Mouse (Mus musculus) stomach, postnatal 0 days (tissue): Measurements from ENCODE around the gene Prdm16. TPM values are rescaled to one million over a fixed set of nuclear protein-coding genes. Genes with fewer than 3 reads are reported as not detected.
A peak's percentile ranks its signal among the peaks of the same experiment; 100 is the strongest.

Experiments used
- ATAC-seq: fragments of 200-750 bp; cut with Nextera tagmentation; 2 replicates; pipeline ENCODE4 v1.8.0; 2017; ENCODE audit not compliant: low FRiP score, low TSS enrichment
- DNase-seq: peaks from one replicate; pipeline ENCODE4 v3.0.0-alpha.2; 2016; ENCODE audit warnings: low spot score
- H3K27ac ChIP-seq: fragments of 300-500 bp; sonication (generic); replicated peaks from 2 replicates; pipeline ENCODE4 v1.5.1; 2014; ENCODE audit warnings: mild to moderate bottlenecking, control low read depth
- H3K27me3 ChIP-seq: fragments of 300-500 bp; sonication (generic); 2 replicates; pipeline ENCODE4 v1.6.1; 2014; ENCODE audit warnings: low read length; ENCODE audit not compliant: control insufficient read depth, insufficient read depth
- H3K36me3 ChIP-seq: fragments of 300-500 bp; sonication (generic); 2 replicates; pipeline ENCODE4 v1.6.1; 2014; ENCODE audit warnings: low read length, mixed read lengths; ENCODE audit not compliant: control insufficient read depth, insufficient read depth
- H3K4me1 ChIP-seq: fragments of 300-500 bp; sonication (generic); replicated peaks from 2 replicates; pipeline ENCODE4 v1.6.1; 2014; ENCODE audit warnings: antibody characterized with exemption; ENCODE audit not compliant: control insufficient read depth, insufficient read depth
- H3K4me2 ChIP-seq: fragments of 300-500 bp; sonication (generic); replicated peaks from 2 replicates; pipeline ENCODE4 v1.6.1; 2014; ENCODE audit warnings: low read depth, mild to moderate bottlenecking, control low read depth, moderate library complexity
- H3K4me3 ChIP-seq: fragments of 300-500 bp; sonication (generic); 2 replicates; pipeline ENCODE4 v1.5.1; 2014; ENCODE audit warnings: low read depth, low read length, control low read depth
- H3K9ac ChIP-seq: fragments of 300-500 bp; sonication (generic); 2 replicates; pipeline ENCODE4 v1.6.1; 2014; ENCODE audit warnings: mild to moderate bottlenecking, low read length, control low read depth, mixed read lengths
- H3K9me3 ChIP-seq: fragments of 300-500 bp; sonication (generic); 2 replicates; pipeline ENCODE4 v1.6.1; 2016; ENCODE audit warnings: low read length; ENCODE audit not compliant: control insufficient read depth
- CTCF ChIP-seq: IDR thresholded peaks from 2 replicates; pipeline ENCODE4 v1.5.1; 2016; ENCODE audit warnings: antibody characterized with exemption, low read depth, mild to moderate bottlenecking, moderate library complexity
- EP300 ChIP-seq: optimal IDR thresholded peaks from 2 replicates; pipeline ENCODE3; 2016; ENCODE audit warnings: antibody characterized with exemption
- WGBS: fragments of 180-500 bp; shearing (Covaris S2); extraction: QIAGEN DNeasy Blood & Tissue Kit; methylation state at CpG from one replicate; pipeline ENCODE4 v1.1.7; 2014; 5-methylcytosine and 5-hydroxymethylcytosine counted together
- polyA plus RNA-seq: library from polyadenylated mRNA; unstranded; fragments of >200 nt; fragmentation: Nextera tagmentation; extraction: Ambion mirVana; gene quantifications from 2 replicates; pipeline ENCODE4 v1.2.1, GENCODE M21; 2015

Prdm16 gene
- polyA plus RNA-seq, 1 experiment from 2014 or later, result 15.6 TPM

DNA sequence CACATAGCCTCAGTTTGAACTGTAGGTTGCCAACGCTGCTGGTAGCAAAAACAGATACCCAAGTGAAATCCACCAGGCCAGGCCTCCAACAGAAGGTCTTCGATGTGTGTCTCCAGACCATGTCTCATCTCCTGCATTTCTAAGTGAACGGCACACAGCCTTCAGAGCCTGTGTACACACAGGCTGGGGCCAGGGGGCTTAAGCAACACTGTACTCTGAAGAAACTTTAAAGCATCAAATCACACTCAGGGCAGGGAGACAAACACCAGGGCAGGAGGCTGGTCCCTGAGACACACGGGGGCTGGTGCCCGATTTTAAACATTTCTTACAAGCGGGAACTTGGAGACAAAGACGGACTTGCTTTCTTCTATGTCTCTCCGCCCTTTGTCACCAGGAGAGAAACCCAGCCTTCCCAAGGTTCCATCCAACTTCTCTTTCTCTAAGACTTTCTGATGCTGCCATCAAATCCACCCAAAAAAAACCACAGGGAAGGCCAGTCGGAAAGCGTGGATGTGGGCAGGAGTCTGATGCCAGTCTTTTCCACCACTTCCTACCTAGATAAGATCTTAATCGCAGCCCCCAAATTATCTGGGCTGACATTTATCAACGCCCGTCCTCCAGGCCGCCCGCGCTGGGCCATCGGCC lies 42.4 kb downstream of the Prdm16 start:
- no peak overlapping the region for H3K4me2 ChIP-seq
- H3K27ac ChIP-seq, result no peak overlapping the region; the same call in 1 of the 2 replicates
- no peaks in the 10 kb centered on the region for H3K27me3 ChIP-seq
- no peak for DNase-seq
- no peaks in the 10 kb centered on the region for H3K36me3 ChIP-seq
- no peak overlapping the region for H3K4me3 ChIP-seq
- 38% methylated on average over 17 of the region's 17 CpGs for WGBS
- TF ChIP-seq EP300 (no peak), CTCF (no peak)
- H3K9ac ChIP-seq, result no peak overlapping the region
- peaks cover 2% of the 10 kb centered on the region; the same call in 1 of the 2 replicates for H3K4me1 ChIP-seq
- no peaks in the 10 kb centered on the region for H3K9me3 ChIP-seq
- ATAC-seq, result no peak

DNA sequence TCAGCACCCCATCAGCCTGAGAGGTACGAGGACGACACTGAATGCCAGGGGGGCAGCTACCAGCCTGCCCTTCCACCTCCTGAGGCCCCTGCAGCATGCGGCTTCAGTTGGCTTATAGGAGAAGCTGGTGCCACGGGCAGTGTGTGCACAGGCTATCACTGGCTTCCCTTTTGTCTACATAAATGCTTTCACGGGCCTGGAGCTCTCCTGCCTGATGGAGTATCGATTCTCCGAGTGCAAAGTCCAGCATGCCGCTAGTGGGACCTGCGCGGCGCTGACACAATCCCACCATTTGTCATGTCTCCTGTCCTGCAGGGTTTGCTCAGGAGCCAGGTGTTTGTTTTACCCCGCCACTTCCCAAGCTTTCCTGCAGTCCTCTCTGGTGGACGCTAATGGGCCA lies 44.1 kb downstream of the Prdm16 start:
- H3K9ac ChIP-seq, result no peak overlapping the region; the same call in 1 of the 2 replicates
- DNase-seq, result peak; percentile 84
- H3K27me3 ChIP-seq, result no peaks in the 10 kb centered on the region
- no peak for TF ChIP-seq CTCF
- TF ChIP-seq EP300, result no peak
- no peaks in the 10 kb centered on the region for H3K36me3 ChIP-seq
- peak overlapping the region; percentile 79 for H3K27ac ChIP-seq
- no peaks in the 10 kb centered on the region for H3K9me3 ChIP-seq
- H3K4me1 ChIP-seq, result peaks cover 2% of the 10 kb centered on the region; the same call in 1 of the 2 replicates
- WGBS, result 43% methylated on average over 13 of the region's 13 CpGs
- ATAC-seq, result peak; percentile 90
- no peak overlapping the region for H3K4me3 ChIP-seq
- no peak overlapping the region for H3K4me2 ChIP-seq

DNA sequence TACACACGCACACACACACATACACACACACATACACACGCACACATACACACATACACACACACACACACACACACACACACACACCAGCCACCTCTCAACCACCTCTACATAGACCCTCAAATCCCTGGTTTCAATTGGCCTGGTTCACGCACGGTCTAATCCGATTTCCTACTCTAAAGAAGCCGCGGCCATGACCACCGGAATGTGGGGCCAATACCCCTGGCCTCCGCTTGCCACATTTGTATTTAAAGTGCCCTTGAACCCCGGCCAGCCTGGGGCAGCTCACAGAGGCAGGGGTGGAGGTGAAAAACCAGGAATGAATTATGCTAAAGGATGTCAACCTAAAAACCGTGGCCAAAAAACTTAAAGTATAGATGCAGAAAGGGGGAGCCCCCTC lies 45.8 kb downstream of the Prdm16 start:
- ATAC-seq (no peak), DNase-seq (no peak)
- Histone ChIP-seq H3K36me3 (no peaks in the 10 kb centered on the region), H3K4me1 (peaks cover 2% of the 10 kb centered on the region; the same call in 1 of the 2 replicates), H3K9ac (no peak overlapping the region), H3K4me3 (no peak overlapping the region), H3K4me2 (no peak overlapping the region), H3K27me3 (no peaks in the 10 kb centered on the region), H3K9me3 (no peaks in the 10 kb centered on the region), H3K27ac (no peak overlapping the region)
- no peak for TF ChIP-seq CTCF
- TF ChIP-seq EP300, result no peak
- WGBS, result 87% methylated on average over 9 of the region's 11 CpGs

DNA sequence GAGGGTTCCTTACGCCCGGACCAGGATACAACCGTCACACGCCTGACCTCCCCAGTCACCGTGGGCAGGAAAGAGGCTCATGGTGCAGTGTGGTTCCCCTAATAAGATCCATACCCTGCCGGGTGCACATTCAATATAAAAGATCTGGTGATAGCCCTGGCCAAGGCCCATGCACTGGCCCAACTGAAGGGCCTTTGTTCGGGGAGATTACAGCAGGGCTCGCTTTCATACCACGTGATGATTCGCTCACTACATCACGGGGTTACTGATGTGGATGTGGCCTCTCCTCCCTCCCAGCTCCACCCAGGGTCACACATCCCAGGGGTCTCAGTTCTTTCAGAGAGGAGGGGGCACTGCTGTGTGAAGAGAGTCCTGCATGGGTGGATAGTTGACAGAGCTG lies 50.3 kb downstream of the Prdm16 start:
- peak; percentile 63 for DNase-seq
- no peaks in the 10 kb centered on the region for H3K27me3 ChIP-seq
- WGBS, result 66% methylated on average over 11 of the region's 11 CpGs
- TF ChIP-seq CTCF, result no peak
- no peak for TF ChIP-seq EP300
- H3K4me2 ChIP-seq, result no peak overlapping the region
- no peak overlapping the region for H3K4me3 ChIP-seq
- peak; percentile 64 for ATAC-seq
- H3K9ac ChIP-seq, result no peak overlapping the region
- H3K36me3 ChIP-seq, result no peaks in the 10 kb centered on the region
- peak overlapping the region; percentile 75 for H3K27ac ChIP-seq
- H3K4me1 ChIP-seq, result no peaks in the 10 kb centered on the region
- no peaks in the 10 kb centered on the region for H3K9me3 ChIP-seq

DNA sequence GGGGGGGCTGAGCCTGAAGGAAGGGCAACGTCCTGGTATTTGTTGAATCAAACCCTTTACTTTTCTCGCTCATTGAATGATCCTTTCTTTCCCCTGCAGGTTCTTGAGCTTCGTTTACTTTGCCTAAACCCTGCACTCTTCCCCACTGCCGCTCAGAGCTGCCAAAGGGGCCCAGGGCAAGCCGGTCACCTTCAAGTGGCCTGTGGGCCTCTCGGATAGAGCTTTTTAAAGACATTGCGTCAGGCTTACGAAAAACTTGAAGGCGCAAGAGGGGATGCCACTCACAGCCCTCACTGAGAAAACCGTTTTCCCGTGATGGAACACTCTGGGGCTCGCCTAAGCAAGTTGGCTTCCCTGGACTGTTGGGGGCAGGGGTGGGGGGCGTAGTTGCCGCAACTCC lies 50.9 kb downstream of the Prdm16 start:
- DNase-seq (no peak), ATAC-seq (no peak; the same call in 1 of the 2 replicates)
- 51% methylated on average over 14 of the region's 14 CpGs for WGBS
- Histone ChIP-seq H3K4me2 (no peak overlapping the region), H3K9me3 (no peaks in the 10 kb centered on the region), H3K9ac (no peak overlapping the region), H3K4me3 (no peak overlapping the region), H3K36me3 (no peaks in the 10 kb centered on the region), H3K4me1 (no peaks in the 10 kb centered on the region), H3K27me3 (no peaks in the 10 kb centered on the region), H3K27ac (peak overlapping the region; percentile 75)
- TF ChIP-seq EP300 (no peak), CTCF (no peak)

DNA sequence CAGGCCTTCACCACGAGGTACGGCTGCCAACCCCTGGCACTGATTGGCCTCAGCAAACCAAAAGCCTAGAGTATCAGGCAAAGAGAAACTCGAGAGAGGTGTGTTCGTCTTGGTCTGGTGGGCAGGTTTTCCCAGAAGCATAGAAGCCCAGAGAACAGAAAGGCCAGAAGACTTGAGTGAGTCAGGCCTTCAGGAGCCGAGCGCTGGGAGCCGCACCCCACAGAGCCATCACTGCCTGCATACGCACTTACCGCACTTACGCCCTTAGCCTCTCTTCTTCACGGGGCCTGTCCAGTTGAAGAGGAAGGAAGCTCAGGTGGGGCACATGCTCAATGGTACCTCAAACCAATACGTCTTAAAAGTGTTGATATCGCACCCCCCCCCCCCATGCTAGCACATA lies 53.0 kb downstream of the Prdm16 start:
- Histone ChIP-seq H3K4me2 (no peak overlapping the region), H3K4me3 (no peak overlapping the region), H3K27ac (peak overlapping the region; percentile 35), H3K9me3 (no peaks in the 10 kb centered on the region), H3K4me1 (no peaks in the 10 kb centered on the region), H3K9ac (no peak overlapping the region), H3K27me3 (no peaks in the 10 kb centered on the region), H3K36me3 (no peaks in the 10 kb centered on the region)
- ATAC-seq (peak; percentile 50), DNase-seq (peak; percentile 52)
- WGBS, result 76% methylated on average over 13 of the region's 13 CpGs
- TF ChIP-seq EP300 (no peak), CTCF (no peak)
